ENCODE assay signal across 8 mouse cellular contexts in the genomic region with DNA sequence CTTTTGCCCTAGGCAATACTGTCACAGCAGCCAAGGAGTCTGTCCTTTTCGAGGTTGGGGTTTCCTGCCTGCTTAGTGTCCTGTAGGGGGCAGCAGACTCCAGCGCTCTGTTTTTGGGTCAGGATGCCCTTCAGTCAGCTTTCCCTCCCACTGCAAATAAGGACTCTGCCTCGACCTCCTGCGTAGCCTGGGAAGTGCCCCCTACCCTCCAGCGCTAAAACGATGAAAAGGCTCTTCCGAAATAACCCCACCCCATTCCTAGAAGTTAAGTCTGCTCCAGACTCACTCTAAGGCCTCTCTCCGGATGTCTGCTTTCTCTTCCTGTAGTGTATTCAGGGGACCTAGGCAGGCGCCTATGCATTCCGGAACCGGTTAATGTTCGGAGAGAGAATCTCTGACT. TPM values are rescaled to one million over a fixed set of nuclear protein-coding genes. Genes with fewer than 3 reads are reported as not detected.
DNase-seq lines count a peak whose midpoint lies in the region; ATAC-seq and TF ChIP-seq lines count a peak whose summit lies in the region.

No protein-coding gene starts in this region.

- H3K4me1 ChIP-seq in G1E (ENCODE audit: insufficient read depth, low read depth, low read length), result peaks cover 22% of the 10 kb centered on the region
- peaks cover 17% of the 10 kb centered on the region for H3K4me1 ChIP-seq in forebrain, embryonic 14.5 days (ENCODE audit: control insufficient read depth, insufficient read depth, low read length)
- H3K4me1 ChIP-seq in lung, embryonic 16.5 days (replicated peaks; ENCODE audit: control insufficient read depth, insufficient read depth, low read length), result peaks cover 28% of the 10 kb centered on the region
- H3K4me1 ChIP-seq in olfactory bulb, adult 2 months (ENCODE audit: control insufficient read depth, insufficient read depth, low read length), result peaks cover 16% of the 10 kb centered on the region

- peaks cover 23% of the 10 kb centered on the region for H3K27me3 ChIP-seq in G1E (ENCODE audit: insufficient read depth, low read length)
- 0 out of 2 replicates have a peak, but pooled peaks cover 3% of the 10 kb centered on the region for H3K27me3 ChIP-seq in forebrain, embryonic 14.5 days (replicated peaks; ENCODE audit: control insufficient read depth, insufficient read depth, low read length)
- H3K27me3 ChIP-seq in lung, embryonic 16.5 days (ENCODE audit: control insufficient read depth, insufficient read depth, low read depth, low read length), result no peaks in the 10 kb centered on the region

- intact Hi-C loops in heart, postnatal 36 days (cut with DNase I), result loop anchor here (1.0 kb wide), 3 partner anchors 24 to 171 kb away; no protein-coding TSS in a partner anchor

- H3K36me3 ChIP-seq in G1E (replicated peaks), result no peaks in the 10 kb centered on the region
- H3K36me3 ChIP-seq in forebrain, embryonic 14.5 days (ENCODE audit: control insufficient read depth, insufficient read depth, low read length), result no peaks in the 10 kb centered on the region
- no peaks in the 10 kb centered on the region for H3K36me3 ChIP-seq in lung, embryonic 16.5 days (ENCODE audit: control insufficient read depth, insufficient read depth, low read length)

- H3K9me3 ChIP-seq in G1E (replicated peaks), result no peaks in the 10 kb centered on the region
- H3K9me3 ChIP-seq in forebrain, embryonic 14.5 days (replicated peaks; ENCODE audit: control insufficient read depth, low read length), result no peaks in the 10 kb centered on the region
- peaks cover 2% of the 10 kb centered on the region; the same call in 1 of the 2 replicates for H3K9me3 ChIP-seq in lung, embryonic 16.5 days (ENCODE audit: control insufficient read depth, low read length)

- WGBS in forebrain, embryonic 14.5 days, result under 1% methylated on average over 12 of the region's 12 CpGs
- under 1% methylated on average over 12 of the region's 12 CpGs for WGBS in lung, embryonic 16.5 days
- 1% methylated on average over 12 of the region's 12 CpGs for WGBS in olfactory bulb, adult 2 months

- H3K4me3 ChIP-seq in G1E (ENCODE audit: low read depth, low read length), result no peak overlapping the region; the same call in 1 of the 2 replicates
- H3K4me3 ChIP-seq in forebrain, embryonic 14.5 days (ENCODE audit: low read depth, low read length), result peak overlapping the region; percentile 21
- H3K4me3 ChIP-seq in lung, embryonic 16.5 days (ENCODE audit: low read length), result peak overlapping the region; percentile 42
- H3K4me3 ChIP-seq in olfactory bulb, adult 2 months (ENCODE audit: insufficient read depth, low read depth, low read length), result peak overlapping the region; percentile 26

- H3K9ac ChIP-seq in forebrain, embryonic 14.5 days (ENCODE audit: low read length), result peak overlapping the region; percentile 26; the same call in 1 of the 2 replicates
- H3K9ac ChIP-seq in lung, embryonic 16.5 days (ENCODE audit: low read length), result peak overlapping the region; percentile 59

- no peak for TF ChIP-seq POLR2A in olfactory bulb, adult 2 months (IDR thresholded peaks at IDR 0.05; ENCODE audit: insufficient read depth, low read depth, low read length)

- 0 out of 2 replicates have a peak, but pooled peaks have one; percentile 28 for ATAC-seq in G1E (ENCODE audit: extremely low read depth, insufficient number of reproducible peaks, low FRiP score, poor library complexity, severe bottlenecking)
- ATAC-seq in cerebellum, adult (ENCODE audit: insufficient number of reproducible peaks, low FRiP score, low TSS enrichment), result peak; percentile 77
- peak; percentile 29; the same call in 1 of the 2 replicates for ATAC-seq in forebrain, embryonic 14.5 days
- peak; percentile 37 for ATAC-seq in lung, embryonic 16.5 days (ENCODE audit: low read depth)

- peak overlapping the region; percentile 57 for H3K4me2 ChIP-seq in forebrain, embryonic 14.5 days (ENCODE audit: low read length)
- peak overlapping the region; percentile 81 for H3K4me2 ChIP-seq in lung, embryonic 16.5 days (ENCODE audit: low read depth, low read length)

- TF ChIP-seq CTCF in G1E (IDR thresholded peaks at IDR 0.05; ENCODE audit: low read depth, low read length), result peak; percentile 78
- peak; percentile 80 for TF ChIP-seq CTCF in olfactory bulb, adult 2 months (IDR thresholded peaks at IDR 0.05; ENCODE audit: insufficient read depth, low read depth, low read length)

- H3K27ac ChIP-seq in forebrain, embryonic 14.5 days (ENCODE audit: low read depth, low read length), result no peak overlapping the region
- peak overlapping the region; percentile 11; the same call in 1 of the 2 replicates for H3K27ac ChIP-seq in lung, embryonic 16.5 days (ENCODE audit: low read length)
- H3K27ac ChIP-seq in olfactory bulb, adult 2 months (ENCODE audit: insufficient read depth, low read depth, low read length), result no peak overlapping the region

- DNase-seq in G1E (ENCODE audit: low spot score), result peak; percentile 68
- DNase-seq in forebrain, embryonic 14.5 days (ENCODE audit: low spot score), result peak; percentile 89
- DNase-seq in heart, postnatal 36 days, result peak; percentile 81 to 84
- peak; percentile 67 for DNase-seq in layer of hippocampus, adult 9-11 months
- DNase-seq in thymus, postnatal 10 days (ENCODE audit: low spot score in 2 of 2), result peak; percentile 67 to 82

RNA-seq across cellular contexts. Expression of a gene that starts 1.5 kb away (rescaled TPM):
- total RNA-seq in G1E (2014; fragmentation: Nextera tagmentation) (not detected in 2 replicates), G1E (2017) (not detected in 2 replicates)
- polyA plus RNA-seq in G1E (2012), result 0.19 TPM in 1 of 2 replicates, not detected in the other
- 4.5 and 8.3 TPM in 2 replicates for polyA plus RNA-seq in forebrain, embryonic 14.5 days (2014; fragmentation: Nextera tagmentation; extraction: Ambion mirVana)
- under 1 TPM; 0.80 to 0.95 TPM for total RNA-seq in heart, postnatal 36 days (2021)
- polyA plus RNA-seq in lung, embryonic 16.5 days (2015; fragmentation: Nextera tagmentation; extraction: Ambion mirVana), result 1.2 and 3.5 TPM in 2 replicates
- not detected in 2 replicates for polyA plus RNA-seq in olfactory bulb, adult 2 months (2012; ENCODE audit: insufficient read depth, insufficient read length, low replicate concordance, missing spikeins)

RNA-seq across cellular contexts. Expression of a gene that starts 38.7 kb away (rescaled TPM):
- total RNA-seq in G1E (2014; fragmentation: Nextera tagmentation) (0.34 TPM in 1 of 2 replicates, not detected in the other), G1E (2017) (0.55 and 0.58 TPM in 2 replicates)
- 0.08 and 0.11 TPM in 2 replicates for polyA plus RNA-seq in G1E (2012)
- 1.7 and 2.3 TPM in 2 replicates for polyA plus RNA-seq in forebrain, embryonic 14.5 days (2014; fragmentation: Nextera tagmentation; extraction: Ambion mirVana)
- total RNA-seq in heart, postnatal 36 days (2021), result under 1 TPM in 1 of 2 experiments, not detected in 1; 0.36 TPM
- 1.5 and 2.0 TPM in 2 replicates for polyA plus RNA-seq in lung, embryonic 16.5 days (2015; fragmentation: Nextera tagmentation; extraction: Ambion mirVana)
- not detected in 2 replicates for polyA plus RNA-seq in olfactory bulb, adult 2 months (2012; ENCODE audit: insufficient read depth, insufficient read length, low replicate concordance, missing spikeins)

RNA-seq across cellular contexts. Expression of a gene that starts 38.8 kb away (rescaled TPM):
- total RNA-seq in G1E (2014; fragmentation: Nextera tagmentation) (7.9 and 9.6 TPM in 2 replicates), G1E (2017) (4.8 and 5.1 TPM in 2 replicates)
- 21.3 and 25.5 TPM in 2 replicates for polyA plus RNA-seq in G1E (2012)
- 14.7 and 21.7 TPM in 2 replicates for polyA plus RNA-seq in forebrain, embryonic 14.5 days (2014; fragmentation: Nextera tagmentation; extraction: Ambion mirVana)
- 10 to 100 TPM; 14.5 to 15.8 TPM for total RNA-seq in heart, postnatal 36 days (2021)
- 24.2 and 25.9 TPM in 2 replicates for polyA plus RNA-seq in lung, embryonic 16.5 days (2015; fragmentation: Nextera tagmentation; extraction: Ambion mirVana)
- not detected in 2 replicates for polyA plus RNA-seq in olfactory bulb, adult 2 months (2012; ENCODE audit: insufficient read depth, insufficient read length, low replicate concordance, missing spikeins)

RNA-seq across cellular contexts. Expression of a gene that starts 50.3 kb away (rescaled TPM):
- total RNA-seq in G1E (2014; fragmentation: Nextera tagmentation) (8.5 and 9.7 TPM in 2 replicates), G1E (2017) (5.7 and 7.3 TPM in 2 replicates)
- 14.6 and 19.0 TPM in 2 replicates for polyA plus RNA-seq in G1E (2012)
- polyA plus RNA-seq in forebrain, embryonic 14.5 days (2014; fragmentation: Nextera tagmentation; extraction: Ambion mirVana), result 22.6 and 26.9 TPM in 2 replicates
- 10 to 100 TPM in 1 of 2 experiments, 1 to 10 TPM in 1; 9.5 to 11.0 TPM for total RNA-seq in heart, postnatal 36 days (2021)
- 14.4 and 14.6 TPM in 2 replicates for polyA plus RNA-seq in lung, embryonic 16.5 days (2015; fragmentation: Nextera tagmentation; extraction: Ambion mirVana)
- polyA plus RNA-seq in olfactory bulb, adult 2 months (2012; ENCODE audit: insufficient read depth, insufficient read length, low replicate concordance, missing spikeins), result 65.7 TPM in 1 of 2 replicates, not detected in the other
